18 mouse cellular contexts compared by ENCODE assay signal in genomic region chr14:20246811-20247266, GRCm38 (mm10). TPM values are rescaled to one million over a fixed set of nuclear protein-coding genes. Genes with fewer than 3 reads are reported as not detected.
DNase-seq lines count a peak whose midpoint lies in the region; ATAC-seq lines count a peak whose summit lies in the region.
"Had no signal": no experiment of that assay in that cellular context is flagged by ENCODE, and none has a peak within 500 bp of the region (broad histone marks: within the 10 kb centered on the region; RNA-seq: fewer than 3 reads in every experiment).

No protein-coding gene starts in this region.

- 43% methylated on average over 11 of the region's 11 CpGs for WGBS in kidney, embryonic 16.5 days
- WGBS in kidney, embryonic 15.5 days = 39% methylated on average over 11 of the region's 11 CpGs
- 73% methylated on average over 11 of the region's 11 CpGs for WGBS in midbrain, embryonic 14.5 days

- H3K4me3 ChIP-seq in kidney, embryonic 16.5 days (ENCODE audit: low read length) = no peak overlapping the region
- no peak overlapping the region for H3K4me3 ChIP-seq in kidney, embryonic 15.5 days (replicated peaks)
- H3K4me3 ChIP-seq in midbrain, embryonic 14.5 days (replicated peaks; ENCODE audit: low read depth, low read length) = no peak overlapping the region
- H3K4me3 ChIP-seq: limb, embryonic 13.5 days; lung, embryonic 15.5 days; midbrain, embryonic 15.5 days had no signal

- peak; percentile 49; the same call in 1 of the 2 replicates for ATAC-seq in kidney, embryonic 16.5 days (ENCODE audit: low FRiP score, low TSS enrichment)
- ATAC-seq in kidney, embryonic 15.5 days (replicated peaks; ENCODE audit: low FRiP score) = no peak; the same call in 1 of the 2 replicates
- no peak for ATAC-seq in frontal cortex, adult (ENCODE audit: low TSS enrichment)
- no peak for ATAC-seq in midbrain, embryonic 14.5 days (ENCODE audit: low FRiP score, low TSS enrichment)
- ATAC-seq: activated CD4-positive, CD25-positive, alpha-beta regulatory T cell, adult 4 months; midbrain, embryonic 15.5 days had no signal

- no peaks in the 10 kb centered on the region for H3K9me3 ChIP-seq in kidney, embryonic 16.5 days (ENCODE audit: low read length)
- no peaks in the 10 kb centered on the region for H3K9me3 ChIP-seq in kidney, embryonic 15.5 days (replicated peaks)
- H3K9me3 ChIP-seq in midbrain, embryonic 14.5 days (ENCODE audit: control insufficient read depth, low read length) = no peaks in the 10 kb centered on the region
- H3K9me3 ChIP-seq: limb, embryonic 13.5 days; lung, embryonic 15.5 days; midbrain, embryonic 15.5 days had no signal

- no peak overlapping the region for H3K27ac ChIP-seq in kidney, embryonic 16.5 days (ENCODE audit: low read length)
- no peak overlapping the region for H3K27ac ChIP-seq in kidney, embryonic 15.5 days
- no peak overlapping the region for H3K27ac ChIP-seq in midbrain, embryonic 14.5 days (replicated peaks; ENCODE audit: low read depth, low read length)
- H3K27ac ChIP-seq: limb, embryonic 13.5 days; lung, embryonic 15.5 days; midbrain, embryonic 15.5 days had no signal

- peak; percentile 78 for DNase-seq in adrenal gland, adult 8-10 months
- DNase-seq in gastrocnemius, postnatal 4 days (ENCODE audit: low spot score in 2 of 2) = peak; percentile 40 to 61
- peak; percentile 28 for DNase-seq in testis, postnatal 14 days (ENCODE audit: low spot score)
- DNase-seq in cerebellum, adult 11 months = no peak
- no peak for DNase-seq in midbrain, embryonic 14.5 days
- DNase-seq: kidney, adult 2 months; right cerebral cortex, postnatal 4 days; thymus, adult 18-20 months had no signal

- H3K27me3 ChIP-seq in kidney, embryonic 16.5 days (ENCODE audit: insufficient read depth, low read length) = no peaks in the 10 kb centered on the region
- H3K27me3 ChIP-seq in kidney, embryonic 15.5 days = no peaks in the 10 kb centered on the region
- no peaks in the 10 kb centered on the region for H3K27me3 ChIP-seq in midbrain, embryonic 14.5 days (ENCODE audit: control insufficient read depth, insufficient read depth, low read length)
- H3K27me3 ChIP-seq: limb, embryonic 13.5 days; lung, embryonic 15.5 days; midbrain, embryonic 15.5 days had no signal

- no peaks in the 10 kb centered on the region for H3K36me3 ChIP-seq in kidney, embryonic 16.5 days (ENCODE audit: insufficient read depth, low read length)
- H3K36me3 ChIP-seq in kidney, embryonic 15.5 days = no peaks in the 10 kb centered on the region
- H3K36me3 ChIP-seq in midbrain, embryonic 14.5 days (ENCODE audit: control insufficient read depth, insufficient read depth, low read length) = no peaks in the 10 kb centered on the region
- H3K36me3 ChIP-seq: limb, embryonic 13.5 days; lung, embryonic 15.5 days; midbrain, embryonic 15.5 days had no signal

- peaks cover 10% of the 10 kb centered on the region; the same call in 1 of the 2 replicates for H3K4me1 ChIP-seq in kidney, embryonic 16.5 days (ENCODE audit: insufficient read depth, low read length)
- peaks cover 21% of the 10 kb centered on the region for H3K4me1 ChIP-seq in kidney, embryonic 15.5 days
- H3K4me1 ChIP-seq in midbrain, embryonic 14.5 days (ENCODE audit: control insufficient read depth, insufficient read depth, low read length) = no peaks in the 10 kb centered on the region
- H3K4me1 ChIP-seq: limb, embryonic 13.5 days; lung, embryonic 15.5 days; midbrain, embryonic 15.5 days had no signal

- no peak overlapping the region for H3K9ac ChIP-seq in kidney, embryonic 16.5 days (replicated peaks; ENCODE audit: low read length)
- no peak overlapping the region for H3K9ac ChIP-seq in kidney, embryonic 15.5 days
- H3K9ac ChIP-seq in midbrain, embryonic 14.5 days (replicated peaks; ENCODE audit: low read length) = no peak overlapping the region
- H3K9ac ChIP-seq: limb, embryonic 13.5 days; lung, embryonic 15.5 days; midbrain, embryonic 15.5 days had no signal

- no peak overlapping the region for H3K4me2 ChIP-seq in kidney, embryonic 16.5 days (replicated peaks; ENCODE audit: low read depth, low read length)
- H3K4me2 ChIP-seq in kidney, embryonic 15.5 days = no peak overlapping the region
- no peak overlapping the region for H3K4me2 ChIP-seq in midbrain, embryonic 14.5 days (ENCODE audit: low read length)
- H3K4me2 ChIP-seq: limb, embryonic 13.5 days; lung, embryonic 15.5 days; midbrain, embryonic 15.5 days had no signal

RNA-seq across cellular contexts. Expression of gene Kcnk16, which starts 22.2 kb away (rescaled TPM):
- not detected in 2 replicates for polyA plus RNA-seq in kidney, embryonic 16.5 days (2015; fragmentation: Nextera tagmentation; extraction: Ambion mirVana)
- polyA plus RNA-seq in kidney, embryonic 15.5 days (2015; fragmentation: Nextera tagmentation; extraction: Ambion mirVana) = 0.21 TPM in 1 of 2 replicates, not detected in the other
- not detected for total RNA-seq in adrenal gland, adult 8-10 months (2022)
- total RNA-seq in gastrocnemius, postnatal 4 days (2021) = not detected
- not detected in 2 replicates for polyA plus RNA-seq in midbrain, embryonic 14.5 days (2014; fragmentation: Nextera tagmentation; extraction: Ambion mirVana)
- total RNA-seq: layer of hippocampus, postnatal 25 days had no signal
- polyA plus RNA-seq: activated CD4-positive, CD25-positive, alpha-beta regulatory T cell, adult 4 months; heart, embryonic 16.5 days; kidney, adult 2 months; limb, embryonic 13.5 days; midbrain, embryonic 15.5 days; neural tube, embryonic 14.5 days had no signal

RNA-seq across cellular contexts. Expression of gene Nudt13, which starts 47.7 kb away (rescaled TPM):
- 13.9 and 21.0 TPM in 2 replicates for polyA plus RNA-seq in kidney, embryonic 16.5 days (2015; fragmentation: Nextera tagmentation; extraction: Ambion mirVana)
- polyA plus RNA-seq in kidney, embryonic 15.5 days (2015; fragmentation: Nextera tagmentation; extraction: Ambion mirVana) = 17.4 and 18.2 TPM in 2 replicates
- 10 to 100 TPM; 39.7 to 68.2 (median 53.7) TPM for total RNA-seq in adrenal gland, adult 8-10 months (2022)
- total RNA-seq in gastrocnemius, postnatal 4 days (2021) = 10 to 100 TPM; 17.1 to 21.1 TPM
- 10.2 and 10.7 TPM in 2 replicates for polyA plus RNA-seq in midbrain, embryonic 14.5 days (2014; fragmentation: Nextera tagmentation; extraction: Ambion mirVana)

Comparison
In these comparisons a context has a peak if more than half of its experiments do, and no peak if none do; other contexts are left out.
1. DNase-seq: peak in adrenal gland, adult 8-10 months (single experiment), gastrocnemius, postnatal 4 days (2 of 2) and testis, postnatal 14 days (single experiment); none in cerebellum, adult 11 months (single experiment) and midbrain, embryonic 14.5 days (single experiment).